Mouse (Mus musculus) common myeloid progenitor, adult 5-6 weeks (primary cell): ENCODE measurements at regions not wholly inside any gene's neighbourhood (a gene's known extent, or its start where the extent isn't known, plus 50 kb on each side); places are given as distances from the start of the nearest gene placed in this dataset.
A peak's percentile ranks its signal among the peaks of the same experiment; 100 is the strongest.
"Not testable (repeated sequence)": the region's sequence is repeated elsewhere in the genome, so short reads cannot be mapped to it uniquely, and the experiment has no call there.

Source experiments
- ATAC-seq: replicated peaks from 2 replicates; pipeline ENCODE4 v1.8.0; 2016; ENCODE audit warnings: low read depth, mild to moderate bottlenecking, moderate TSS enrichment, inconsistent platforms; ENCODE audit not compliant: poor library complexity, severe bottlenecking

DNA sequence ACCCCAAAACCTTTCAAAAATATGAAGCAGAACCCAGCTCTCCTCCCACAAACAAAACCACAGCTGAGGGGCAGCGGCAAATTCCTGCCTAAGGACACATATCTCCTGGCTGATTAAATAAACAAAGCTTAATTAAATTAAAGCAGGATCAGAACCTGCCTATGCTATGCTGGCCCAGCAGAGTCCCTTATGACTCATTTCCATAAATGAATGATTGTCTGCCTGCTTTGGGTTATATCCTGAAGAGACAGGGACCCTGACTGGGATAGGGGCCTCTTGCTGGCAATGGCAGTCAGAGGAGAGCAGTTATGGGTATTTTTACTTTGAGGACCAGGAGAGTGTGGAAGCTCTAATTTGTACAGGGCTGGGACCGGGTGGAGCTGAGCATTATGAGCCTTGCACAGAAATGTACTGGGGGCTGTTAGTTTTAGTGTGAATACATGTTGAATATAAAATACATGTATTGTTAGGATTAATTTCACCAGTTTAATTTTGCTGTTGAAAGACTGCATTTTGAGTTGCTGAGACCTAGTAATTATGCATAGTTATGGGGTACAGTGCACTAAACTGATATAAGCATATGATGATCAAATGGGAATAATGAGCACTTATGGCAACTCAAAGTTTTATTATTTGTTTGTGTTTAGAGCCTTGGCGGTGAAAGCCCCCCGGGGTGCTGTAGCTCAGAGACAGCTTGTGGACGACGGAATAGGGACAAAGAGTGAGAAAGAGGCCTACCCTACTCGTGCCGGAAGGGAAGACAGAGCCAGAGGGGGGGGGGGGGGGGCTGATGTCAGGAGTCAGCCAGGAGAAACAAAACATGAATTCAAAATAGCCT, 156.7 kb downstream of the Cartpt start:
- no peak for ATAC-seq

DNA sequence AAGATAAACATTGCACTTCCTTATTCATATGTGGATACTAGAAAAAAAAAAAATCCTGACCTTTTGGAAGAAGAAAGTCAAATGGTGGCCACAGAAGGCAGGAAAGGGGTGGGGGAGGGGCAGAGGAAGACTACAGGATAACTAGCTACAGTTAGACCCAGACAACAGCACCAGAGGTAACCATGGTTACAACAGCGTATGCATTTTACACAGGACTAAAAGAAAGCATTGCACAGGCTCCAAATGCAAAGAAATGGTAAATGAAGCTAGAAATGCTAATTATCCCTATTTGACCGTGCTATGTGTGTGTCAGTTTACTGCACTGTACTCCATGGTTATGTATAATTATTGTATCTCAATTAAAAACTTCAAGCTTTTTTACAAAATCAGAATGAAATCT, 158.4 kb downstream of the Cartpt start:
- ATAC-seq, result no peak

DNA sequence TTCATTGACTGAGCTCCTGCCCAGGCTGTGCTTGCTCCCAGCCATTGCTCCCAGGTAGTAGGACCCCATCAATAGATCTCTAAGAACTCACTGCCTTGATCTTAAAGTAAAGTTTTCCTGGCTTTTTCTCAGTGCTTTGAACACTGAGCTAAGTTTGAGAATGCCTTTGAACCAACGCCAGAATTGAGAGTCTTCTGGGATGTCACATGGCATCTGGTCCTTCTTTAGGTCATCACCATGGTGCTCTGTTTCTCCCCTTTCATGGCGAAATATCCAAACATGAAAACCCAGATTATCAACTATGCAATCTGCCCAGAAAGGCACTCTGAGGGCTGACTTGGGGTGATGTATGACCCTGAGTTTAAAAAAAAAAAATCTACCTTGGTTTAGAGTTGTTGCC, 158.9 kb downstream of the Cartpt start:
- ATAC-seq, result no peak

DNA sequence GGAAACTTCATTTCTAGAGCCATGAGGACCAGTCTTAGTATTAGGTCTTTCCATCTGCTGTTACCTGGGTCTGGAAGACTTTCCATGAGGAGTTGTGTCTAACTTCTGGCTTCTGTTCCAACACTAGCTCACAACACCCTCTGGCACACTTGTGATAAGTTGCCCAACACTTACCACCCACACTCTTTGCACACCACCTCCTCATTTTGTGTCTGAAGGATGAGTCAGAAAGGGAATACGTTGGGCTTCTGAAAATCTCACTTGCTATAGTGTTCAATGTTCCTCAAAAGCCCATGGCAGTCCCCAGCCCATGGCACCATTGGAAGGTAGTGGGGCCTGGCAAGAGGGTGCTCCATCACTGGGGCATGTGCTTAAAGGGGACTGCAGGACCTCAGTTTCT, 161.5 kb downstream of the Cartpt start:
- no peak for ATAC-seq

DNA sequence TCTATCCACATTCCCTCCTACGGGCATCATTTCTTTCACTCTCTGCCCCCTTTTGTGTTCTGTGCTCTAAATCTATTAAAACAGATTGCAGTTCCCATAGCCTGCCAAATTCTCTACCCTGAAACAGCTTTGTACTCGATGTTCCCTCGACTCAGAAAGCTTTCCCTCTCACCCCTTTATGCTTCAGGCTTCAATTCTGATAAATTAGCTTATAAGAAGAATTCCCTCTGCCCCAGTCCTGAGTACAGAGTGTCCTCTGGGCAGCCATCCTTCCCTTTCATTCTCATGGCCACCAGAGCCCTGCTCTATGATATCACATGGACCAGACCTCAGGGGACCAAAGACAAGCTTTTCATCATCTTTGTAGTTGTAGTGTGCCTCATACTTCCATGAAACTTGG, 163.6 kb downstream of the Cartpt start:
- ATAC-seq, result no peak

DNA sequence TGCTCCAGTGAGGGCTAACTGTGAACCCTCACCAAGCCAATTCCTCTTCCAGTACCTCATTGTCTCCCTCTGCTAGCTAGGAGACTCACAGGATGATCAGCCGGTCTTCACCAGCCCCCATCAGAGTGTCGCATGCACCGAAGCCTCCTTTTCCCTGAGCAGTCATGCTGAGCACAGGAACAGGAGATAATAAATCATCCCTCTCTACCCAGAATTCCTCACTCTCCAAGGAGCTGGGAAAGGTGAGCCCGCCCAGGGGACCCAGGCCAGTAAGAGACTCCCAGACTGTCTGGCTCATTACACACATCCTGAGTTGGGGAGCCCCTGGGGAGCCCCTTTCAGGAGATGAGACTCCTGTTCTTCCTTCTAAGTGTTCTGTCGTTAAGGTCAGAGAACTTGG, 171.7 kb downstream of the Cartpt start:
- no peak for ATAC-seq

DNA sequence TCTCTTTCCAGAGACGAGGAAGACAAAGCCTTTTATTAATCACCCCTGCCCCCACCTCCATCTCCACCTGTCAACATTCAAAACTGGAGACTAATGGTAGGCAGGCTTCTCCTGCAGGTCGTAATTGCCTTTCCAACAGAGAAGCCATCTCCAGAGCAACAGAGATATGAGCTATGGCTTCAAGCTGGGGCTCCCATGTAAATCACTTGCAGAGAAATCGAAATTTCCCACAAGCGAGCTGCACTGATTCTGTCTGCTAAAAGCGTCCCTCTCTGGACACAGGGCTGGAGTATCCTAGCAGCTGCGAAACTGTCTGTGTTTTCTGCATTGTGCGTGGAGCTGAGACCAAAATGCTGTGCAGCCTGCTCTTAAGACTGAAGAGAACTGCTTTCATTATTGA, 176.6 kb downstream of the Cartpt start:
- ATAC-seq, result no peak

DNA sequence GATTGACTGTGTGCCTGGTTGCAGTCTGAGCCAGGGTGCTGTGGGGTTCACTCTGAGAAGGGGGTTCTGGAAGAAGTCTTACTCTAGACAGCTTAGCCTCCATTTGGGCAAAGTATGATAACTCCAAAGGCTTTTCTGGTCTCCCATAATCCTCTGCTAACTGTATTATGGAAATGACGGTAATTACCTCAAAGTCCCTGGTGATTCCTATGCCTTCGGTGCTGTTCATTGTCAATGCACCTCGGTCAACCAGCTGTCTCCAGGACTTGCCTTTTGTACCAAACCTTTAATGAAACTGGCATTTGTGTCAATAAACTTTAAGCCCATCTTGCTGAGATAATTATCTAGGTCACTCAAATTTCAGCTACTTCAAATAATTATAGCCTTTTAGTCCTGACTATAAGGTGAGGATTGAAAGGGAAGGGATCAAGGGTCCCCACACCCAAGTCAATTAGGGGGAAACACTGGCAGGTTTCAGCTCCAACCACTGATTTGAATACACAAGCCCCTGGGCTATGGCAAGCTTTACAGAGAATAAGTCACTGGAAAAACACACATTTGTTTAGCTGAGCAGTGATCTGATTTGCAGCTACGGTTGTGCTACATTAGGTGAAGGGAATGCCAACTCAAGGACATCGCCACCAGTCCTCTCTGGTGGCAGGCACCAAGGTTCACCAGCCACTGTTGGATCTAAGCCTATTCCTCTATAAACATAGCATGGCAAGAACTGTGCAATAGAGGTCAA, 177.5 kb downstream of the Cartpt start:
- no peak for ATAC-seq

DNA sequence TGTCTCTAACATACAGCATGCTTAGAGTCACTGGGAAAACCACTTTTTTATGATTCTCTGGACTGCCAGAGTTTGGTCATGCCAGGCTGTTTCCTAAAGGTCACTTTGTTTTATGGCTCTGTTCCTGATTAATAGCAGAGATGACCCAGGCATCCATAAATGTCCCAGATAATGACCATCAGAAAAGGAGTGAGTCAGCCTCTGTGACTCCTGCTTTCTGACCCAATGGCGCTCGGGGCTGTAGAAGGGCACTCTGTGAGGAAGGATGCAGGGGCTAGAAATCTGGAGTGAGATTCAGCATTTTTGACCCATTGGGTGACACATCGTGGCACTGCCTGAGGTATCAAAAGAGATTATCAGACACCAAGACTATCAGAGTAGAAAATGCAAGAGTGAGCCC, 180.3 kb downstream of the Cartpt start:
- ATAC-seq, result no peak

DNA sequence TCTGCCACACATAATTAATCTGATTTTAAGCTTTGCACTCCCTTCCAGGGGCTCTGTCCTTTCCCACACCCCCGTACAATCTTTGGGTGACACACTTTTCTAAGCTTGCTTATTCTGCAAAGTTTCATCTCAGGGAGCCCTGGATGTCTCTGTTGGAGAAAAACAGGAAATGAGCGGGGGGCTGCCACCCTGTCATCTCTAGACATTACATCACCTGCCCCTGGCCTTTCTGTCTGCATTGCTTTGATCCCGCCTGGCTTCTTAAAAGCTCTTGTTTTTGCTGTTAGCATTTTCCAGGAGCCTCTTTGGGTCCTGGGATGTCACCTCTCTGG, 180.2 kb upstream of the Map1b start:
- ATAC-seq, result no peak

DNA sequence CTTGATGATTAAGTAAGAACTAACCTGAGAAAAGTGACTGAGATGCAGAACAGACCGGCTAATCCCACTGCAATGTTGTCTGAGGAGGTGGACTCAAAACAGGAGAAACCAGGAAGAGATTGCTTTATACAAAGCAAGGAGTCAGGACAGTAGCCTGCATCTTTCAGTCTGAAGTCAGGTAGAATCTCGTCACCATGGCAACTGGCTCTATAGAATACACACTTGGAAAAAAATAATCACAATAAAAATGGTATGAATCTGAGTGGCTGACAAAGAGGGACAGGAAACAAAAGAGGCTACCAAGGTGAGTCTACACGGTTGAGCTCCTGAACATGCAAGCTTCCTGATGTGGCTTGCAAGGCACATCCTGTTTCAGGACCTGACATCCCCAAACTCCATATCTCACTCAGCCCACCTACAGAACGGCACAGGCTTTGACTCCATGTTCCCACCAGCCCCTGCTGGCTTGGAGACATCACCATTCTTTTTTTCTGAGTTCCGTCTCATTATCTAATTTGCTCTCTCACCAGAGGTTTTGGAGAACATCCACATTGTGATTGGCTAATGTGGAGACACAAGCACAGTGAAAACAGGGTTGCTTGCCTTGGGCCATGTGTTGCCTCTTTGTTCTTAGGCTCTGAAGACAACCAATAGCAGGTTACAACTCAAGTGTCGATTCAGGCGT, 179.7 kb upstream of the Map1b start:
- ATAC-seq, result no peak

DNA sequence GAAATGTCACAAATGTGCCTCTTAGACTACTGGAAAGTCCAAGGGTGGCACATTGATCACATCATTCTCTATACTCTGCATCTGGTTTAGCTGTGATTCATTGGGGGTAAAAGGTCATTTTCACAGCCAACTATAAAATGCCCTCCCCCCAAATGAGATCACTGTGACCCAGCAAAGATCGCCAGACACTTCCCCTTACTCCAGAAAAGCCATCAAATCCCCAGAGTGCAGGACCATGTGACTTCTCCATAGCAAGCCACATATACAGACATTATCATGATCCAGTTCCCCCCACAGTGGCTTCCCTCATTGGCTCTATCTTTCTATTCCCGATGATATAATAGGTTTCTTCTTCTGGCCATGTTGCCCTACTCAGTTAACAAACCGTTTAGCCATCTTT, 163.6 kb upstream of the Map1b start:
- no peak for ATAC-seq

DNA sequence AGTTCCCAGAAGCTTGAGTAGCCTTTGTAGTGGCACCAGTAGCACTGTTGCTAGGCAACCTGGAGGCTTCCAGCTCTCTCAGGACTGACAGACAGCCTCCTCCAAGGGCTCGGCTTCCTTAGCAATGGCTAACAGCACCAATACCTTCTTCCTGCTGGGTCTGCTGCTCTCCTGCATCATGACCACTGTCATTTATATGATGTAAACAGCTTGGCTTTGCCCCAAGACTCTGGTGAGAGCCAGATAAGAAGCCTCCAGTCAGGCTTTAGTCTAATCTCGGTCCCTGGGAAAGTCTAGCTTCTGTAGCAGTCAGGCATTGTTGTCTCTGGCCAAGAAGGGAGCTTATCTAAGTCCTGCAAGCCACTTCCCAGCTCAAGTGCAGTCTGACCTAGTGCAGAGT, 163.1 kb upstream of the Map1b start:
- peak; percentile 69 for ATAC-seq

DNA sequence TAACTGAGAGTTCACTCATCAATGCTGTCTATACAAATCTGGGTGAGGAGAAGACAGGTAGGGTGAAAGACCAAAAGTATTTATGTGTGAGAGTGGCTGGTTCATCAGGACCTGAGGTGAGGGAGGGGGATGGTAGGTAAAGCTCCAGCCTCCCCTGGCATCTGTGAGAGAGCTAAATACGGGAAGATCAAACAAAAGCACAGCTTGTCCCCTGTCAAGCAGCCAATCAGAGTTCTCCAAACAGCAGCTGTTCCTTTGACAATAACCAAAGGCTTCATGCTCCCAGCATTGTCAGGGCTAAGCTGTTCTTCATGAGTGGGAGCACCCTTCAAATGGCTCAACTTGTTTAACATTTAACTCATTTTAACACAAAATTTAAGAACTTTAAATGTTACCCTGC, 160.1 kb upstream of the Map1b start:
- no peak for ATAC-seq

DNA sequence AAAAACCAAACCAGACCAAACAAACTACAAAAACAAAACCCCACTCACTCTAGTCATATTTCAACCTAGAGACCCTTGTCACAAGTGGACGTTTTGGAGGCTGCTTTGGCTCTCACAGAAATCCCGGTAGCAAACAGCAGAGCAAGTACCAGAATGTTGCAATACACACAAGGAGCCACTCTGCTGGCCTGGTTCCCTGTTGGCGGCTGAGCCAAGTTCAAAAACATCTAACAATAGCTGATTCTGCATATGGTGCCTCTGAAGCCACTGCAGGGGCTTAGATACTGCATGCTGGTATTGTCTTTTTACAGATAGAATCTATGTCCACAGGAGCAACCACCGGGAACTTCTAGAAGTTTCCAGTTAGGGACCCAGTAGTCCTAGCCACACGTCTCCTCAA, 159.6 kb upstream of the Map1b start:
- no peak for ATAC-seq

DNA sequence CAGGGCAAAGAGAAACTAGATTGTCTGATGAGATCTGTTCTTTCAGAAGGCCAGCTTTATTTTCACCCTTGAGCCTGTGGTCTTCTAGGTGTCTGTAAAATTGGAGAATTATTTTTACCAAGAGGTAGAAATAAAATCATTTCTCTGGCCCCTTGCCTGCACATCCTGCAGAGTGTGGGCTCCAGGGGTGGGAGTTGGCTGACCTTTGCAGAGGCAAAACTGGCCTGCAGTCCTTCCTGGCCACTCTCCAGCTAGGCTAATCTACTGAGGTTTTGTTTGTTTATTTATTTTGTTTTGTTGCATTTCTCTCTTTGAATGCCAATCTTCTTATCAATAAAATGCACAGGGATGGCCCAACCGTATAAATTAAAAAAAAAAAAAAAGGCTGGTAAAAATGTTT, 156.4 kb upstream of the Map1b start:
- ATAC-seq, result no peak

DNA sequence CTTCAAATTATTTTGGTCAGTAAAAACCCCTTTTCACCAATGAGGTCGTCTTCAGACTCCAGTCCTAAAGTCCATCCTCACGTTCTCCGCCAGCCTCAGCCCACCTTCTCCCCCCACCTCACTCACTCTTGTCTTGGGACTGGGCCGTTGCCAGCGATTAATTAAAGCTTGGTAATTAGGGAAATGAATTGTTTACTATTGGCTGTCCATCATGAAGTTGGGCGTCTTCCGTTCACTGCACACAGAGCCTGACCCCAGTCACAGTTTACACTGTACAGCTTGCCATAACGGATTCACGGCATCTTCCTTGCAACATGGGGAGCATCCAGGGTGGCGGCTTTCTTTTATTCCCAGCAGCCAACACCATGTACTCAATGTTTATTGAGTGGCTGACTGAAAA, 155.4 kb upstream of the Map1b start:
- no peak for ATAC-seq

DNA sequence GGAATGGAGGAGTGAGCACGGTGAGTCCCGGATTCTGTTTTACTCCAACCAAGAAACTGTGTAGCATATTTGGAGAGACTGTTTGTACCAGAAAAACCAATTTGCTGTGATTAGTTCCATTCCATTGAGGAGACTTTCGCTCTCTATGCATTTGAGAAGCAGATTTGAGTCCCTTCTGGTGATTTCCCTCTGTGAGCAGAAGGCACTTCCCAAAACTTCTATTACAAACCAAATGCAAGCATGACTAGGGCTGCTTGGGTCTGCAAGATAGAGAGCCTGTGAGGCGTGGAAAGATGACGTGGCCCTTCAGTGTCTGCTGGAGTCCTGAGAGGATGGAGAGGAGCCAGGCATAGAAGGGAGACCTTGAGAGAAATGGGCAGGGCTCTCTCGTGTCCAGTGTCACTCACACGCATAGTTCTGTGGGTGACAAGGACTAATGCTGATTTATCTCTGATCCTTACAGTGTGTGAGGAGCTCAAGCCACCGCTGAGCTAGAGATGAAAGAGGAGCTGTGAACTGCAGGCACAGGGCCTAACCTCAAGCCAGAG, 153.7 kb upstream of the Map1b start:
- ATAC-seq, result no peak

DNA sequence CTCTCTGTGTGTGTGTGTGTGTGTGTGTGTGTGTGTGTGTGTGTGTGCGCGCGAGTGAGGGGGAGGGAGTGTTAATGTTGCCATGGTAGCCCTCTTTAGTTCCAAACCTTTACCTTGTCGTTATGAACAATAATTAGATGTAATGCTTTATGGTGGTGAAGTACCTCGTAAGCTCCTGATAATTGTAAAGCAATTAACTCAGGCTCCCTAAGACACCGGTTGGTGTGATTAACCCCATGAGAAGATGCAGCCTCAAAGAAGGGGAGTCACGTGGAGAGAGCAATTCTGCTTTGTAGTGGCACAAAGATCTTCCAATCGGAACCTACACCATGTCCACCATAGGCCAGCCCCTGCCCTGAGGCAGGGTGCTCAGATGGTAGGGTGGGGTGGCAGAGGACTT, 152.3 kb upstream of the Map1b start:
- no peak for ATAC-seq

DNA sequence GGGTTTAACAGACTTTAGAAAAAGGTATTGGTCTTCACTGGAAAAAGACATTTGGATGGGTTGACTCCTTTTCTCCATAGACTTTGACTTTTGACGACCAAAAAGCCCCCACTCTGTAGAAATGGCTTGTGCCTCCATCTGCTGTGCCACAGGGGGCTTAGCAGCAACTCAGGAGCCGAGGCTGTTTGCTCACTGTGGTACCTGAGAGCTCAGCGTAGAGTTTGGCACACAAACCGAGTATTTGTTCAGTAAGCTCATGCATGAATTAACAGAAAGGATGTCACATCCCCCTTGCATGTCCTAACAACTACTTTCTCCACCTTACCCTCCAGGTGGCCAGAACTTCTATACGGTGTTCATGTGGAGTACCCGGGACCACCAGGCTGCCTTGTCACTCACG, 149.7 kb upstream of the Map1b start:
- ATAC-seq, result no peak

DNA sequence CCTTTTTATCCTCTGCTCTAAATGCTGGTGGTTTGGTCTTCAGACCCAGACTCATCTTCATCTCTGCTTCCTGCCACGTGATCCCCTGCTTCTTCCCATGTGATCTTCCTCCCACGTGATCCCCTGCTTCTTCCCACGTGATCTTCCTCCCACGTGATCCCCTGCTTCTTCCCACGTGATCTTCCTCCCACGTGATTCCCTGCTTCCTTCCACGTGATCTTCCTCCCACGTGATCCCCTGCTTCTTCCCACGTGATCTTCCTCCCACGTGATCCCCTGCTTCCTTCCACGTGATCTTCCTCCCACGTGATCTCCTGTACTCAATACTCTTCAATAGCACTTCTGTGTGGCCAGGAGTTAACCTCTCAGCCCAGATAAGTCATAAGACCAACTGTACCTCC, 147.1 kb upstream of the Map1b start:
- not testable (repeated sequence) for ATAC-seq
